10 mouse cellular contexts compared by ENCODE assay signal in genomic region chr14:60993506-60993905, GRCm38 (mm10). TPM values are rescaled to one million over a fixed set of nuclear protein-coding genes. Genes with fewer than 3 reads are reported as not detected.
DNase-seq lines count a peak whose midpoint lies in the region; ATAC-seq and TF ChIP-seq lines count a peak whose summit lies in the region.
"Had no signal": no experiment of that assay in that cellular context is flagged by ENCODE, and none has a peak within 500 bp of the region (broad histone marks: within the 10 kb centered on the region; RNA-seq: fewer than 3 reads in every experiment).

No protein-coding gene starts in this region.

- peaks cover 8% of the 10 kb centered on the region; the same call in 1 of the 2 replicates for H3K4me1 ChIP-seq in midbrain, embryonic 15.5 days
- H3K4me1 ChIP-seq in midbrain, embryonic 11.5 days (ENCODE audit: control insufficient read depth, insufficient read depth, low read length), result peaks cover 21% of the 10 kb centered on the region
- H3K4me1 ChIP-seq in liver, embryonic 16.5 days (ENCODE audit: control insufficient read depth, low read depth, low read length), result peaks cover 2% of the 10 kb centered on the region; the same call in 1 of the 2 replicates
- H3K4me1 ChIP-seq in stomach, postnatal 0 days (replicated peaks; ENCODE audit: control insufficient read depth, insufficient read depth), result peaks cover 3% of the 10 kb centered on the region

- TF ChIP-seq EP300 in stomach, postnatal 0 days (optimal IDR thresholded peaks at IDR 0.05), result no peak

- peak; percentile 46 for DNase-seq in adrenal gland, adult 8-10 months
- no peak for DNase-seq in adrenal gland, postnatal 10 days
- no peak for DNase-seq in midbrain, embryonic 11.5 days (ENCODE audit: low spot score, missing footprints)
- peak; percentile 62 for DNase-seq in stomach, postnatal 0 days (ENCODE audit: low spot score)
- DNase-seq in retina, postnatal 1 day, result no peak
- DNase-seq: cerebellum, postnatal 14 days had no signal

- no peak overlapping the region for H3K4me3 ChIP-seq in midbrain, embryonic 15.5 days
- H3K4me3 ChIP-seq in midbrain, embryonic 11.5 days (ENCODE audit: low read depth, low read length), result no peak overlapping the region
- H3K4me3 ChIP-seq in liver, embryonic 16.5 days (ENCODE audit: low read depth, low read length), result no peak overlapping the region
- no peak overlapping the region for H3K4me3 ChIP-seq in stomach, postnatal 0 days (ENCODE audit: low read depth, low read length)
- H3K4me3 ChIP-seq: neural tube, embryonic 15.5 days had no signal

- WGBS in midbrain, embryonic 15.5 days, result 68% methylated on average over 10 of the region's 10 CpGs
- WGBS in midbrain, embryonic 11.5 days, result 85% methylated on average over 10 of the region's 10 CpGs
- WGBS in liver, embryonic 16.5 days (ENCODE audit: insufficient replicate concordance), result 56% methylated on average over 10 of the region's 10 CpGs
- 19% methylated on average over 10 of the region's 10 CpGs for WGBS in stomach, postnatal 0 days

- H3K27me3 ChIP-seq in midbrain, embryonic 15.5 days (replicated peaks), result no peaks in the 10 kb centered on the region
- H3K27me3 ChIP-seq in midbrain, embryonic 11.5 days (ENCODE audit: control insufficient read depth, insufficient read depth, low read length), result no peaks in the 10 kb centered on the region
- no peaks in the 10 kb centered on the region for H3K27me3 ChIP-seq in liver, embryonic 16.5 days (ENCODE audit: control insufficient read depth, insufficient read depth, low read depth, low read length)
- no peaks in the 10 kb centered on the region for H3K27me3 ChIP-seq in stomach, postnatal 0 days (ENCODE audit: control insufficient read depth, insufficient read depth, low read length)
- H3K27me3 ChIP-seq: neural tube, embryonic 15.5 days had no signal

- no peak overlapping the region for H3K9ac ChIP-seq in midbrain, embryonic 15.5 days
- H3K9ac ChIP-seq in midbrain, embryonic 11.5 days (ENCODE audit: low read length), result no peak overlapping the region
- no peak overlapping the region for H3K9ac ChIP-seq in liver, embryonic 16.5 days (ENCODE audit: low read depth, low read length)
- no peak overlapping the region for H3K9ac ChIP-seq in stomach, postnatal 0 days (ENCODE audit: low read length)
- H3K9ac ChIP-seq: neural tube, embryonic 15.5 days had no signal

- no peak for TF ChIP-seq CTCF in stomach, postnatal 0 days (IDR thresholded peaks at IDR 0.05; ENCODE audit: low read depth)

- no peaks in the 10 kb centered on the region for H3K36me3 ChIP-seq in midbrain, embryonic 15.5 days (replicated peaks)
- no peaks in the 10 kb centered on the region for H3K36me3 ChIP-seq in midbrain, embryonic 11.5 days (ENCODE audit: control insufficient read depth, insufficient read depth, low read length)
- H3K36me3 ChIP-seq in liver, embryonic 16.5 days (ENCODE audit: control insufficient read depth, insufficient read depth), result no peaks in the 10 kb centered on the region
- H3K36me3 ChIP-seq in stomach, postnatal 0 days (ENCODE audit: control insufficient read depth, insufficient read depth, low read length), result no peaks in the 10 kb centered on the region
- H3K36me3 ChIP-seq: neural tube, embryonic 15.5 days had no signal

- no peaks in the 10 kb centered on the region for H3K9me3 ChIP-seq in midbrain, embryonic 15.5 days
- H3K9me3 ChIP-seq in midbrain, embryonic 11.5 days (ENCODE audit: control insufficient read depth, low read length), result no peaks in the 10 kb centered on the region
- no peaks in the 10 kb centered on the region for H3K9me3 ChIP-seq in liver, embryonic 16.5 days (replicated peaks; ENCODE audit: control insufficient read depth, low read length)
- no peaks in the 10 kb centered on the region for H3K9me3 ChIP-seq in stomach, postnatal 0 days (ENCODE audit: control insufficient read depth, low read length)
- H3K9me3 ChIP-seq: neural tube, embryonic 15.5 days had no signal

- H3K27ac ChIP-seq in midbrain, embryonic 15.5 days, result no peak overlapping the region
- H3K27ac ChIP-seq in midbrain, embryonic 11.5 days (ENCODE audit: low read depth, low read length), result no peak overlapping the region
- H3K27ac ChIP-seq in liver, embryonic 16.5 days (ENCODE audit: low read length), result peak overlapping the region; percentile 82
- H3K27ac ChIP-seq in stomach, postnatal 0 days (replicated peaks), result peak overlapping the region; percentile 42
- H3K27ac ChIP-seq: neural tube, embryonic 15.5 days had no signal

- peak; percentile 50; the same call in 1 of the 2 replicates for ATAC-seq in midbrain, embryonic 15.5 days (replicated peaks)
- ATAC-seq in midbrain, embryonic 11.5 days (ENCODE audit: low FRiP score), result no peak
- ATAC-seq in liver, embryonic 16.5 days (ENCODE audit: low read depth), result peak; percentile 86
- ATAC-seq in stomach, postnatal 0 days (ENCODE audit: low FRiP score, low TSS enrichment), result peak; percentile 91
- ATAC-seq in CD4-positive, CD25-positive, alpha-beta regulatory T cell, adult 4 months, result no peak

- H3K4me2 ChIP-seq in midbrain, embryonic 15.5 days, result no peak overlapping the region
- H3K4me2 ChIP-seq in midbrain, embryonic 11.5 days, result no peak overlapping the region
- peak overlapping the region; percentile 35; the same call in 1 of the 2 replicates for H3K4me2 ChIP-seq in liver, embryonic 16.5 days (ENCODE audit: low read depth, low read length)
- no peak overlapping the region for H3K4me2 ChIP-seq in stomach, postnatal 0 days (replicated peaks; ENCODE audit: low read depth)
- H3K4me2 ChIP-seq: neural tube, embryonic 15.5 days had no signal

RNA-seq across cellular contexts. Expression of gene Tnfrsf19, which starts 52.8 kb away (rescaled TPM):
- 10 to 100 TPM; 43.0 to 81.1 (median 59.0) TPM for total RNA-seq in adrenal gland, adult 8-10 months (2022)
- 10 to 100 TPM; 26.5 to 28.8 TPM for total RNA-seq in adrenal gland, postnatal 10 days (2021)
- polyA plus RNA-seq in midbrain, embryonic 15.5 days (2015; fragmentation: Nextera tagmentation; extraction: Ambion mirVana), result 37.2 and 40.5 TPM in 2 replicates
- polyA plus RNA-seq in midbrain, embryonic 11.5 days (2014; fragmentation: Nextera tagmentation; extraction: Ambion mirVana), result 74.8 and 81.2 TPM in 2 replicates
- polyA plus RNA-seq in liver, embryonic 16.5 days (2015; fragmentation: Nextera tagmentation; extraction: Ambion mirVana), result 4.7 and 5.1 TPM in 2 replicates
- 27.8 and 28.2 TPM in 2 replicates for polyA plus RNA-seq in stomach, postnatal 0 days (2015; fragmentation: Nextera tagmentation; extraction: Ambion mirVana)
- not detected for polyA plus RNA-seq in CD4-positive, CD25-positive, alpha-beta regulatory T cell, adult 4 months (2017; shearing (Covaris generic))

Comparison
In these comparisons a context has a peak if more than half of its experiments do, and no peak if none do; other contexts are left out.
1. DNase-seq: peak in adrenal gland, adult 8-10 months (single experiment) and stomach, postnatal 0 days (single experiment); none in adrenal gland, postnatal 10 days (single experiment), midbrain, embryonic 11.5 days (single experiment) and retina, postnatal 1 day (single experiment).
2. ATAC-seq: peak in midbrain, embryonic 15.5 days (single experiment), liver, embryonic 16.5 days (single experiment) and stomach, postnatal 0 days (single experiment); none in midbrain, embryonic 11.5 days (single experiment) and CD4-positive, CD25-positive, alpha-beta regulatory T cell, adult 4 months (single experiment).
3. H3K27ac ChIP-seq: peak in liver, embryonic 16.5 days (single experiment) and stomach, postnatal 0 days (single experiment); none in midbrain, embryonic 15.5 days (single experiment) and midbrain, embryonic 11.5 days (single experiment).